Mouse (Mus musculus) left cerebral cortex, adult 2 months (tissue): ENCODE measurements around the gene Galc. TPM values are rescaled to one million over a fixed set of nuclear protein-coding genes. Genes with fewer than 3 reads are reported as not detected.

Source experiments
- DNase-seq, 2 experiments: peaks; one replicate each; pipeline ENCODE4 v3.0.0; 2021 to 2022; ENCODE audit warnings: low spot score in 2 of 2, mixed read lengths in 1 of 2; ENCODE audit errors: extremely low spot score in 1 of 2
- H3K27ac ChIP-seq: fragments of 200-600 bp; 2 replicates; pipeline ENCODE4 v1.8.1; 2022
- H3K4me3 ChIP-seq: fragments of 200-600 bp; 2 replicates; pipeline ENCODE4 v1.8.1; 2022
- CTCF ChIP-seq: fragments of 200-600 bp; IDR thresholded peaks from 2 replicates; pipeline ENCODE4 v1.8.1; 2022; ENCODE audit warnings: antibody characterized with exemption, mild to moderate bottlenecking, moderate library complexity
- intact Hi-C: fragments of 180-260 bp; cut with DNase I; formaldehyde crosslinking; loops from one replicate; pipeline ENCODE4 v1.15.1; 2025
- total RNA-seq, 2 experiments: library from RNA; stranded (reverse); gene quantifications; 2 replicates each; pipeline ENCODE4 v1.2.3; 2021

Galc gene
- total RNA-seq, 2 experiments from 2014 or later, result 24.5 to 25.9 TPM

DNA sequence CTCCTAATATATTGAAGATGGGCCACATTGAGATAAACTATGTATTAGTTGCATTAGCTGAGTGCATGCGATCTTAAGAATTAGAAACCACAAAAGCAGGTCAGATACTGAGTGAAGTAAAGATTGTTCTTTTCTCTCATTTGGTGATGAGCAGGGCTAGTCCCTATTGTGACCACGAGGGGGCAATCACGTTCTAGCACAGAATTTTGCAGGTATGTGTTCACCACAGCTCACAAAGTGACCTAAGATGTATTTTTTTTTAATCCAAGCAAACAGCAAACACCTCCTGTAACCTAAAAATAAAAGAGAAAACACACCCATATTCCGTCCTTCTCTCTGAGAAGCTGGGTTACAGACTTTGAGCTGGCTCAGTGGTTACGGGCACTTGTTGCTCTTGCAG lies 21.3 kb upstream of the Galc start:
- intact Hi-C loops, result loop anchor here (1.0 to 2.0 kb wide), 2 partner anchors 67 to 340 kb away; no protein-coding TSS in a partner anchor
- H3K4me3 ChIP-seq, result no peak overlapping the region
- TF ChIP-seq CTCF, result peak; percentile 96
- DNase-seq, result peak; percentile 63 to 67
- no peak overlapping the region for H3K27ac ChIP-seq

GRCm38 (mm10) chr12:98272433-98272832 lies 13.2 kb upstream of the Galc start:
- intact Hi-C loops, result no loop called here
- H3K4me3 ChIP-seq, result no peak overlapping the region
- TF ChIP-seq CTCF, result no peak
- no peak overlapping the region for H3K27ac ChIP-seq
- no peak for DNase-seq

DNA sequence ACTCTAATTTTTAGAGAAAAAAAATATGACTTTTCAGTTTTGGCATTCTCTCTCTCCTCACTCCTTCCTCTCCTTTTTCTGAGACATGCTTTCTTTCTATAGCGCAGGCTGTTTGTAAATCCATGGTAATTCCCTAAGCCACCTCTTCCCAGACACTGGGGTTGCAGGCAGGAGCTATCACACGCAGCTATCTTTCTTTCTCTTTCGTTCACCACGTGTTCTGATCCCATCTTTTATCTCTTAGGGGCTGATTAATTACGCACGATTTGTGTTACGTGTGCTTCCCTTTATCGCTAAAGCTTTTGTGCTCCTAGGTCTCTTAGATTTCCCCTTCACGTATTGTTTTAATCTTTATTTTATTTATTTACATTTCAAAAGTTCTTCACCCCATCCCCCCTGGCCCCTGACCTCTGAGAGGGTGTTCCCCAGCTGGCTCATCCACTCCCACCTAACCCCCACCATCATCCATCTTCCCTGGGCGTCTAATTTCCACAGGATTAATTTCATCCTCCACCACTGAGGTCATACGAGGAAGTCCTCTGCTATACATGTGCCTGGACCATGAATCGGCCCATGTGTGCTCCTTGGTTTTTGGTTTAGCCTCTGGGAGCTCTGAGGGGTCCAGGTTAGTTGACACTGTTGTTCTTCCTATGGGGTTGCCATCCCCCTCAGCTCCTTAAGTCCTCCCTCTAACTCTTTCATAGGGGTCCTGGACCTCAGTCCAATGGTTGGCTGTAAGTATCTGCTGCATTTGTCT lies 11.7 kb upstream of the Galc start:
- Histone ChIP-seq H3K27ac (no peak overlapping the region), H3K4me3 (no peak overlapping the region)
- DNase-seq, result no peak
- no peak for TF ChIP-seq CTCF
- intact Hi-C loops, result no loop called here

- no peak overlapping the region for H3K4me3 ChIP-seq
- H3K27ac ChIP-seq, result no peak overlapping the region
- no peak for TF ChIP-seq CTCF
- no peak for DNase-seq
- intact Hi-C loops, result no loop called here
Observed at GRCm38 (mm10) chr12:98269791-98270745, 10.8 kb upstream of the Galc start.

GRCm38 (mm10) chr12:98268441-98269369 lies 9.4 kb upstream of the Galc start, which contains the start of gene Gpr65:
Gpr65 (plus strand) TSS chr12:98268635.
- no peak for TF ChIP-seq CTCF
- intact Hi-C loops, result no loop called here
- no peak for DNase-seq
- Histone ChIP-seq H3K27ac (no peak within 1 kb of the TSS), H3K4me3 (no peak within 1 kb of the TSS)

DNA sequence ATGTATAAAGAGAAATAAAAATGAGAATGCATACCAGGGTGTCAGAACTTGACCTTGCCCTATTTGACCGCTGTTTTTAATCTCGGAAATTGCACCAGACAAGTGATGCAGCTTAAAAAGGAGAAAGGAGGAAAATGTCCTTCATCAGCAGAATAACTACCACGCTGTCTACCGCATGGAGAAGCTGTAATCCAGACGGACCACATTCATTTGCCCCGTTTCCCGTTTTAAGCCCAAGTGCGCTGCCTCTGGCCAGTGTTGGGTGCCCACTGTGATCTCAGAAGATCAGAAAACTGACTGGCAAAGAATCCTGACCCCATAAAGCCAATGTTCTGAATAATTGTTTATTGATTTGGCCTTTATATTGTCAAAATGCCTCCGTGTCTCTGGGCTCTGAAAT lies 6.4 kb upstream of the Galc start:
- DNase-seq, result no peak
- H3K4me3 ChIP-seq, result no peak overlapping the region
- H3K27ac ChIP-seq, result no peak overlapping the region
- TF ChIP-seq CTCF, result no peak
- intact Hi-C loops, result no loop called here

GRCm38 (mm10) chr12:98259518-98259852 lies 226 bp upstream of the Galc start:
- intact Hi-C loops, result no loop called here
- no peak for TF ChIP-seq CTCF
- no peak for DNase-seq
- peak overlapping the region; percentile 99 for H3K27ac ChIP-seq
- H3K4me3 ChIP-seq, result peak overlapping the region; percentile 98

DNA sequence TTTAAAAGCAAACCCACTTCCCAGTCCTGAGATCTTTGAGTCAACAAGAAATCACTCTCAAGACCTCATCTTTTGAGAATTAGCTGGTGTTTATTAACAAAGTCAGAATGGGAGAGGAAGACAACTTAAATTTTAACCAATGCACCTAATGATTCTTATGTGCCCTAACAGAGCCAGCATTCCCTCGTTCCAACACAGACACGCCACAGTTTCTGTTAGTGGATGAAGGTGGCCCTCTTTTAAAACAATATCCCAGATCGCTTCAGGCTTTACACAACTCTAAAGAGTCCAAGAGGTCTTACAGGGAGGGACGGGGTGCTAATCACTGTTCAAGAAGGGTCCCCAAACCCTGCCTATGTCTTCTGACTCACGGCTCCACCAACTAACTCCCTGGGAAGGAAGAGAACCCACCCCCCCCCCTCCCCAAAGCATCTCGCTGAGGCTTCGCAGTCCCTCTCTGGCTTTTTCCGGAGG lies 851 bp downstream of the Galc start:
- peak overlapping the region; percentile 98 for H3K4me3 ChIP-seq
- intact Hi-C loops, result no loop called here
- no peak for TF ChIP-seq CTCF
- H3K27ac ChIP-seq, result peak overlapping the region; percentile 99
- no peak for DNase-seq

DNA sequence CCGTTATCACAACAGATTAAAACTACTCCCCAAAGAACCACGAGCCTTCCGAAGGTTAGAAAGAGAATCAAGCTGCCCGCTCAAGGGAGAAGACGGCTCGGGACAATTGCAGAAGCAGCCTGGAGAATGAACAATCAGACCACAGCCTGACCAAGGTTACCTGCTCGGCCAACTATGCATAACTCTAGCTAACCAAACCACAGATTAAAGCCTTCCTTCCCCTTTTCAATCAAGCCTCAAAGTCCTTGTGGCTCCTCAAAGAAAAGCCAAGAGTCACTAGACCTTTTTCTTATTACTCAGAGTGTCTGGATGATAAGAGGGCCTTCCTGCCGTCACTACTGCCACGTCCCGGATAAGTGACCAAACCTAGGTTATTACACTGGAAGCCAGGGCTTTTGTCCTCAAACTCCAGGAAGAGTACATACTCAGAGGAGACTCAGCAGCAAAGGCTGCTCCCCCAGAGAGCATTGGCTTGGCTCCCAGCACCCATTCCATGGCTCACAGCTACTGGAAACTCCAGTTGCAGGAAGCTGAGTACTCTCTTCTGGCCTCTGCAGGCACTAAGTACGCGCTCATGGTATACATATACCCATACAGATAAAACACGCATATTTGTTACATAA lies 3.8 kb downstream of the Galc start:
- no peak for TF ChIP-seq CTCF
- Histone ChIP-seq H3K27ac (no peak overlapping the region), H3K4me3 (no peak overlapping the region)
- intact Hi-C loops, result no loop called here
- DNase-seq, result no peak

- H3K4me3 ChIP-seq, result no peak overlapping the region
- DNase-seq, result no peak
- intact Hi-C loops, result no loop called here
- no peak overlapping the region for H3K27ac ChIP-seq
- TF ChIP-seq CTCF, result no peak
Observed at GRCm38 (mm10) chr12:98252417-98252816, 6.8 kb downstream of the Galc start.

DNA sequence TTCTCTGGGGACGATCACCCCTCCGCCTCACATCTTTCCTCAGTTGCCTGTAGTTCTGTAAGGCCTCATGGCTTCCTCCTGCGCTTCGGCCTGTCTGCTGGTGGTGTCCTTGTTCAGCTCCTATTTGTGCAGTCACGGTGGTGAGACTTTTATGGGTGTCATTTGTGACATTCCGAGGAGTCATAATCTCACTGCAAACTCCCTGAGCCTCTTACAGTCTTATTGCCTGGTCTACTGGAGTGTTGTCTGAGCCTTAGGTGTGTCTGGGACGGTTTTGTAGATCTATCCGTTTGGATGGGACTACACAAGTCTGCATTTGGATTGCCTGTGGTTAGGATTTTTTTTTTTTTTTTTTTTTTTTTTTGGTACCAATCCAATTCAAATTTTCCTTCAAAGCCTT lies 8.9 kb downstream of the Galc start:
- no peak for TF ChIP-seq CTCF
- intact Hi-C loops, result no loop called here
- H3K27ac ChIP-seq, result no peak overlapping the region
- DNase-seq, result no peak
- no peak overlapping the region for H3K4me3 ChIP-seq
